Mouse (Mus musculus): ENCODE measurements around the gene Susd1.
"Not testable (repeated sequence)": the region's sequence is repeated elsewhere in the genome, so short reads cannot be mapped to it uniquely, and the experiment has no call there.

The Susd1 gene

GRCm38 (mm10) chr4:59286351-59286750, 152.1 kb downstream of the Susd1 start:
- ATAC-seq (ENCODE audit: low TSS enrichment) = not testable (repeated sequence)

- ATAC-seq (ENCODE audit: low TSS enrichment) = no peak
These were observed 155.5 kb downstream of the Susd1 start for GRCm38 (mm10) chr4:59282699-59283487.

- ATAC-seq (ENCODE audit: low TSS enrichment) = no peak
These were observed 156.3 kb downstream of the Susd1 start for GRCm38 (mm10) chr4:59282137-59282536.

GRCm38 (mm10) chr4:59280876-59281275, 157.6 kb downstream of the Susd1 start:
- ATAC-seq (ENCODE audit: low TSS enrichment) = no peak

DNA sequence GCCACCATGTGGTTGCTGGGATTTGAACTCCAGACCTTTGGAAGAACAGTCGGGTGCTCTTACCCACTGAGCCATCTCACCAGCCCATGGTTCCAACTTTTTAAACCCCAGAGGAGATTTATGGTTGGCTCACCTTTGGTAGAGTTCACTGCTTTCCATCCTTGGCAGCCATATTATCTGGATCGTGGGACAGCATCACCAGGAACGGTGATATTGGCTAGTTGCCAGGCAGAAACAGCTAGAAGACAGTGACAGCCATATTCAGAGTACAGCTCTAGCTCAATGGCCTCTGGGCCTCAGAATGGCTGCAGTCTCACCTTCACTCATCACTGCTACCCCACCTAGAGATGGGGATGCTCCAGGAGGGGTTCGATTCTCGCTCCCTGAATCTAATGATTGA, 159.3 kb downstream of the Susd1 start:
- no peak for ATAC-seq (ENCODE audit: low TSS enrichment)

DNA sequence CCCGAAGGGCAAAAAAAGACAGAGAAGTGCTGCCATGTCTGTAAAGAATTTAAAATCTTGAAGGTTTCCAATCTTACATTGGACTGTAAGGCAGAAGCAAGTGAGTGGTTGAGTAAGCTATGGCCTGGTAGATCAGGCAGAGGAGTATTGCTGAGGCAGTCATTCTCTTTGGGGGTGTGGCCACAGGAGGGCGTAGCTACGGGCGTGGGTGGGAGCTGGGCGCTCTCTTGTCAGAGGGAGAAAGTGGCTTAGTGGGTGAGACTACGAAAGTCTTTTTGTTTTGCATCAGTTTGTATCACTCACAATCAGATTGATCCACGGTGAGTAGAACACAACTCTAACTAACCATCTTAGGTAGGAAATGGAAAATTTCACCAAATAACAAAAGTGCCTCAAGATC, 160.0 kb downstream of the Susd1 start:
- no peak for ATAC-seq (ENCODE audit: low TSS enrichment)

- no peak for ATAC-seq (ENCODE audit: low TSS enrichment)
These were observed 160.5 kb downstream of the Susd1 start for GRCm38 (mm10) chr4:59277958-59278357.

DNA sequence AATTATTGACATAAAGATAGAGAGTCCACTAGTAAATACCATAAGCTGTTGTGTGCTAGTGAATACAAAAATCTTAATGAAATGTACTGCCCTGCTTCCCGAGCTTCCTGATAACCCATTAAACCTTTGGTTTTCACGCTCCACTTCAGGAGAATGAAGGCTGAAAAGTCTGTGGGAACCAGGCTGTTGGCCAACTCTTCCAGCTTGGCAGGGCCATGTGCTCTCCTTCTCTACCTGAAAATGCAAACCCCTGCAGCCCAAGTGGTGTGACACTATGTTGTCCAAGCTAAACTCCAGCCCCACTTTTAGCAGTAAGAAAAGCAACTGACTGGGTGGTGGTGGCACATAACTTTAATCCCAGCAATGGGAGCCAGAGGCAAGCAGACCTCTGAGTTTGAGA, 162.5 kb downstream of the Susd1 start:
- ATAC-seq (ENCODE audit: low TSS enrichment) = no peak

DNA sequence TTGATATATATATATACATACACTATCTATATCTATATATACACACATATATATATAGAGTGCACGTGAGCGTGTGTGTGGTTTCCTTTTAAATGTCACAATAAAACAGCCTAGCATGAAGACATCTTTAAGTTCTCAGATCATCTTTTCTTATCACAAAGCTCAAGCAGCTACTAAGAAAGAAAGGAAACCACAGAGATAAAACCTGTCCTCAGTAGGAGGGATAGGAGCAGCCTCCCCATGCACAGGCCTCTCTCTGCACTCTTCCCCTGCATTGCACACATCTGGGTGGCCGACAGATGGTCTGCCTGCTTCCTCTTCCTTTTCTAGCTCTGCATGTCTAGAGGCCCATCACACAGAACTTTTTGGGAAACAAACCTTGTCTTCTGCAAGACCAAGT, 162.9 kb downstream of the Susd1 start:
- ATAC-seq (ENCODE audit: low TSS enrichment) = no peak

DNA sequence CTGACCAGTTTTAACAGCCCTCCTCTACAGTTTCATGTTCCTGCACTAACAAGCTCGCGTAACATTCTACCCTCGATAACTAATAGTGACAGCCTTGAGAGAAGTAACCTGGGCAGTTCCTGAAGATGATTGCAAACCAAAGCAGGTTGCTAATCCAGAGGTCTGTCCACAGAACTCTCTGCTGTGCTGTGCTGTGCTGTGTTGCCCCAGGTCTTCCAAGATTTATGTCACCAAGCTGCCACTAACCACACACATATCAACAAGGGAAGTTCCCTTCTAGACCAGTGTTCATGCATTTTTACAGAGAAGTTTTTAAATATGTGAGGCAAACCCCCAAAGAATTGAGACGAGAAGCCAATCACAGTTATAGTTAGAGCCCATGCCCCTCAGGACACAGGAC, 164.3 kb downstream of the Susd1 start:
- no peak for ATAC-seq (ENCODE audit: low TSS enrichment)

DNA sequence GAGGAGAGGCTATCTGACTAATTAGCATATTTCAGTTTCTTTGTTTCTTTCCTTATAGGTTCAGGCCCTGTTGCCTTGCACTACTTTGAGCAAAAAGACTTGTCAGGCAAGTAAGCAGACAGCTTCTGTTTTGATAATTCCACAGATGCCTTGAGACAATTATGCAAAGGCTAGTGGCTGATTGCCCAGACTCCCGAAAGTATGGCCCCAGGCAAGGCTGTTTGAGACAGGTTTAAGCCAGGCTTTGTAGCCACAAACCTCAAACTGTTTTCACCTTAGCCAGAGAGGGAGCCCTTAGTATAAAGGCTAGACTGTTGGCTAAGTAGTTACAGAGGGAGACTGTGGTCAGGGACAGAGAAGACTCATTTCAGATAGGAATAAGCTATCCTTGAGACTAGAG, 165.1 kb downstream of the Susd1 start:
- ATAC-seq (ENCODE audit: low TSS enrichment) = no peak

GRCm38 (mm10) chr4:59265631-59266030, 172.8 kb downstream of the Susd1 start:
- ATAC-seq (ENCODE audit: low TSS enrichment) = no peak

- no peak for ATAC-seq (ENCODE audit: low TSS enrichment)
These were observed 173.3 kb downstream of the Susd1 start for GRCm38 (mm10) chr4:59265182-59265581.
